Mouse (Mus musculus) myocyte (in vitro differentiated cells): ENCODE data around the gene Tpm4. TPM values are rescaled to one million over a fixed set of nuclear protein-coding genes. Genes with fewer than 3 reads are reported as not detected.
A peak's percentile ranks its signal among the peaks of the same experiment; 100 is the strongest.

Experiments used
- H3K27me3 ChIP-seq: one replicate; pipeline ENCODE4 v1.6.1; 2011; ENCODE audit not compliant: control insufficient read depth, insufficient read depth, insufficient read length
- H3K36me3 ChIP-seq: one replicate; pipeline ENCODE4 v1.6.1; 2011; ENCODE audit not compliant: control insufficient read depth, insufficient read depth
- H3K4me2 ChIP-seq: one replicate; pipeline ENCODE4 v1.6.1; 2011; ENCODE audit warnings: low read depth, control low read depth
- H3K4me3 ChIP-seq: one replicate; pipeline ENCODE4 v1.5.1; 2011; ENCODE audit warnings: mild to moderate bottlenecking, control low read depth, moderate library complexity
- H3K79me2 ChIP-seq: one replicate; pipeline ENCODE4 v1.6.1; 2011; ENCODE audit not compliant: control insufficient read depth, insufficient read depth
- H3ac ChIP-seq: one replicate; pipeline ENCODE4 v1.6.1; 2011; ENCODE audit not compliant: control insufficient read depth, insufficient read length
- CEBPB ChIP-seq: IDR thresholded peaks from 2 replicates; pipeline ENCODE4 v1.6.1; 2011; ENCODE audit warnings: mild to moderate bottlenecking, moderate library complexity; ENCODE audit not compliant: poor library complexity, insufficient read depth, severe bottlenecking
- E2F4 ChIP-seq: IDR thresholded peaks from one replicate; pipeline ENCODE4 v1.6.1; 2011; ENCODE audit warnings: mild to moderate bottlenecking, control low read depth, moderate library complexity; ENCODE audit not compliant: insufficient read depth
- MAX ChIP-seq: IDR thresholded peaks from one replicate; pipeline ENCODE4 v1.6.1; 2011; ENCODE audit warnings: low read depth, mild to moderate bottlenecking, control low read depth
- MYOD1 ChIP-seq, 3 experiments: IDR thresholded peaks; one replicate each; pipeline ENCODE4 v1.6.1; 2011; ENCODE audit warnings: control low read depth in 2 of 3, low read depth in 2 of 3, mild to moderate bottlenecking in 2 of 3, moderate library complexity in 1 of 3; ENCODE audit not compliant: insufficient read length in 2 of 3, control insufficient read depth in 1 of 3
- MYOG ChIP-seq, 3 experiments: IDR thresholded peaks; one replicate each; pipeline ENCODE4 v1.6.1; 2011; ENCODE audit warnings: control low read depth in 2 of 3, low read depth in 2 of 3, mild to moderate bottlenecking in 2 of 3; ENCODE audit not compliant: insufficient read length in 2 of 3, control insufficient read depth in 1 of 3, insufficient read depth in 1 of 3
- POLR2A ChIP-seq: IDR thresholded peaks from one replicate; pipeline ENCODE4 v1.6.1; 2011; ENCODE audit warnings: low read depth, mild to moderate bottlenecking, control low read depth, moderate library complexity; ENCODE audit not compliant: insufficient read length
- POLR2AphosphoS2 ChIP-seq: IDR thresholded peaks from one replicate; pipeline ENCODE4 v1.6.1; 2011; ENCODE audit warnings: low read depth, control low read depth; ENCODE audit not compliant: insufficient read length
- REST ChIP-seq: IDR thresholded peaks from one replicate; pipeline ENCODE4 v1.6.1; 2011; ENCODE audit warnings: mild to moderate bottlenecking, control low read depth, moderate library complexity; ENCODE audit not compliant: insufficient read depth, insufficient read length
- SRF ChIP-seq: IDR thresholded peaks from one replicate; pipeline ENCODE4 v1.6.1; 2011; ENCODE audit warnings: low read depth; ENCODE audit not compliant: control insufficient read depth, insufficient read length
- TCF12 ChIP-seq: IDR thresholded peaks from one replicate; pipeline ENCODE4 v1.6.1; 2011; ENCODE audit warnings: mild to moderate bottlenecking, control low read depth; ENCODE audit not compliant: poor library complexity, insufficient read depth, severe bottlenecking
- TCF3 ChIP-seq: IDR thresholded peaks from one replicate; pipeline ENCODE4 v1.6.1; 2011; ENCODE audit warnings: low read depth, control low read depth; ENCODE audit not compliant: insufficient read length
- USF1 ChIP-seq: IDR thresholded peaks from one replicate; pipeline ENCODE4 v1.6.1; 2011; ENCODE audit warnings: low read depth, mild to moderate bottlenecking, control low read depth, moderate library complexity
- polyA plus RNA-seq: library from polyadenylated mRNA; unstranded; fragments of >200 nt; fragmentation: generic; extraction: Trizol; gene quantifications from one replicate; pipeline ENCODE4 v1.2.1, GENCODE M21; 2012; ENCODE audit warnings: missing spikeins

Gene Tpm4
- polyA plus RNA-seq, 1 experiment: 205 TPM

DNA sequence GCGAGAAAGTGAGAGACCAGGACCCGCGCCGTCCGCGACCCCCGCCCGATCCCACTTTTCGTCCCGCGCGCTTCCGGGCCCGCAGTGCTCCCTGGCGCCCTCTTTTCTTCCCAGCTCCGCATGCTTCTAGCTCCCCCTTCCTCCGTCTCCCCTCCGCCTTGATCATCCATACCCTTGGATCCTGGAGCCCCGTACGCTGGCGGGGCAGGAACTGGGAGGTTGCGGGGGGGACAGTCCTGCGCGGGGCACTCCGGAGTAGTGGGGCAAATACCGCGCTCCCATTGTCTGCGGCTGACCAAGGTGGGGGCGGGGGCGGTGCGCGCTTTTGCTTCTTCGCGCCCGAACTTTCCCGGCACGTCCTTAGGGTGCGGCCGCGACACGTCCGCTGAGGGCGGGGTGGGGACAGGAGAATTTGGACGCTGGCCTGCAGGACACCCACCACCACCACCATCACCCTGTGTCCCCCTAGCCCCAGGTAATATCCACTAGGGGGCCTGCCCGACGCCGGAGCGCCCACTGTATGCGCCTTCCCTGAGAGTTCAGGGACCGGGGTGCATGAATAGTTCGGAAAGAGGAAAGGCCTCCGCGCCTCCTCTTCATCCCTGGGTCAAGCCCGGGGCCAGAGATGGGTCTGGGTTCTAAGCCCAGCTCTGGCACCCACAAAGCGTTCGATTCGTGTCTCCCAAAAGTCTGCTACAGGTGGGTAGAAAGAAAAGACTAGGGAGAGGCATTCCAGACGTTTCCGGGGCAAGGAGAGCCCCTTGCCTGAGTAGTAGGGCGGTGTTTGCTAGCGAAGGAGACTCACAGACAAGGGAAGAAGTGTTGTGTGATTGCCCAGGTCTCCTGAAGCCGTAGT is 899 bp downstream of the Tpm4 start:
- H3K4me2 ChIP-seq: peak overlapping the region; percentile 93
- no peaks in the 10 kb centered on the region for H3K27me3 ChIP-seq
- peak overlapping the region; percentile 90 for H3K4me3 ChIP-seq
- peaks cover 15% of the 10 kb centered on the region for H3K36me3 ChIP-seq
- H3ac ChIP-seq: peak overlapping the region; percentile 80
- TF ChIP-seq CEBPB (no peak), POLR2A (no peak), E2F4 (no peak), MAX (no peak)
- peaks cover 48% of the 10 kb centered on the region for H3K79me2 ChIP-seq

DNA sequence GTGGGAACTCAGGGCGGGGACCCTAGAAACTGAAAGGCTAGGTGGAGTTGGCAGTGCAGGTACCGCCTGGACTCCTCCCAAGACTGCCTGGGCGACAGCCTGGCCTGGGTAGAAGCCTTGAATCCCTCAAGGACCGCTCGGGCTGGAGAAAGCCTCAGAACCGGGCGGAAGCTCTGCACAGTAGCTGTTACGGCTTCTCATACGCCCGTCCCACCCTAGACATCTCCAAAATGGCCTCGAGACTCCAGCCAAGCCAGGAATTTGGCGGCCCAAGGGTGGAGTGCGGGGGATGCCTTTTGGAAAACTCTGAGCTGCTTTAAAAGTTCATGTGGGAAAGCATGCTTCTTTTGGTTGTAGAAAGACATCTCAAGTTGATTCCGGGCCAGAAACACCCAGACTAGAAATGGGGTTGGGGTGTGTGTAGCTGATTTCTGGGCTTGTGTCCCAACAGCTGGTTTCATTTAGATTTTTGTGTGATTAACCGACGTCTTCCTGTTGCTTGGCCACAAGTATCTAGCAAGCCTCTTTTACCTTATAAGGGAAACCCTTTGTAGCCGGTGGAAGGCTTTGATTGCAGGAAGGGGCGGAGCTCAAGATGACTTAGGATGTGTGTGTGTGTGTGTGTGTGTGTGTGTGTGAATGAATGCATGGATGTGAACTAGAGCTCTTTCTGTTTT is 1.7 kb downstream of the Tpm4 start:
- H3K4me2 ChIP-seq: peak overlapping the region; percentile 93
- H3K36me3 ChIP-seq: peaks cover 19% of the 10 kb centered on the region
- no peaks in the 10 kb centered on the region for H3K27me3 ChIP-seq
- H3K4me3 ChIP-seq: peak overlapping the region; percentile 90
- peak overlapping the region; percentile 80 for H3ac ChIP-seq
- H3K79me2 ChIP-seq: peaks cover 55% of the 10 kb centered on the region
- TF ChIP-seq CEBPB: no peak
- TF ChIP-seq MYOG (IDR thresholded peaks at IDR 0.05; ENCODE audit: control insufficient read depth in 1 of 3, insufficient read depth in 1 of 3, insufficient read length in 2 of 3, low read depth in 2 of 3): no peak
- peak; percentile 21 for TF ChIP-seq POLR2AphosphoS2
- TF ChIP-seq TCF3: no peak
- no peak for TF ChIP-seq E2F4
- TF ChIP-seq MYOD1 (IDR thresholded peaks at IDR 0.05; ENCODE audit: control insufficient read depth in 1 of 3, insufficient read length in 2 of 3, low read depth in 2 of 3): peak in 1 of 3 experiments; percentile 24
- no peak for TF ChIP-seq REST
- TF ChIP-seq TCF12: peak; percentile 39
- TF ChIP-seq MAX: no peak
- TF ChIP-seq SRF: peak; percentile 96
- TF ChIP-seq POLR2A: peak; percentile 10
- TF ChIP-seq USF1: no peak

DNA sequence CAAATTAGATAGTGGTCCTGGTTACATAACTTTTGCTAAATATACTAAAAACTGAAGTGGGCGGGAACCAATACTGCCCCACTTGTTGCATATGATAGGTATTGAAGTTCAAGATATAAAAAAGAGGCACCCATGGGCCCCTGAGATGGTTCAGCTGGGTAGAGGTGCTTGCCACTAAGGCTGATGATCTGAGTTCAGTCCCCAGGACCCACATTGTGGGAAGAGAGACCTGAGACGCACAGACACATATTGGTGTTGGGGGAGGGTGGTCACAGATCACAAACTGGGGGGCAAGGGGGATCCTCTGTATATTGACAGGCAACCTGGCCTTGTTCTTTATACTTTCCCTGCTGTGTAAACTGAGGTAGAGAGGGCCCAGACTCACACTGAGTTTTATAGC is 2.7 kb downstream of the Tpm4 start:
- H3K79me2 ChIP-seq: peaks cover 65% of the 10 kb centered on the region
- H3K4me3 ChIP-seq: peak overlapping the region; percentile 90
- no peak overlapping the region for H3ac ChIP-seq
- TF ChIP-seq E2F4 (no peak), MYOG (IDR thresholded peaks at IDR 0.05; ENCODE audit: control insufficient read depth in 1 of 3, insufficient read depth in 1 of 3, insufficient read length in 2 of 3, low read depth in 2 of 3) (no peak), REST (no peak), TCF12 (no peak), CEBPB (no peak), TCF3 (no peak), POLR2A (no peak), USF1 (no peak), POLR2AphosphoS2 (no peak), SRF (no peak), MAX (no peak), MYOD1 (IDR thresholded peaks at IDR 0.05; ENCODE audit: control insufficient read depth in 1 of 3, insufficient read length in 2 of 3, low read depth in 2 of 3) (no peak)
- H3K27me3 ChIP-seq: no peaks in the 10 kb centered on the region
- peak overlapping the region; percentile 93 for H3K4me2 ChIP-seq
- peaks cover 29% of the 10 kb centered on the region for H3K36me3 ChIP-seq

DNA sequence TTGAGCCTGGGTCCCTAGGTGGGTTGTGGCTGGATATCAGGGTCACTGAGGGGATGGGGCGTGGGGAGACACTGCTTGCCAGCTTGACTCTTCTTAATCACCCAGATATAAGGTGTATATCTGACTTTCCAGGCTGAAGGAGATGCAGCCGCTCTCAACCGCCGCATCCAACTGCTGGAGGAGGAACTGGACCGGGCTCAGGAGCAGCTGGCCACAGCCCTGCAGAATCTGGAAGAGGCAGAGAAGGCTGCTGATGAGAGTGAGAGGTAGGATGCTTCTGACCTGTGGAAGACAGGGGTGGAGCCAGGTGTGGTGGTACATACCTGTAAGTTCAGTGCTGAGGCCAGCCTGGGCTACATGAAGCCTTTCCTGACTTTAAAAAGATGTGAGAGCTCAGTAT is 3.7 kb downstream of the Tpm4 start:
- no peak overlapping the region for H3K4me3 ChIP-seq
- no peaks in the 10 kb centered on the region for H3K27me3 ChIP-seq
- H3K4me2 ChIP-seq: no peak overlapping the region
- peaks cover 73% of the 10 kb centered on the region for H3K79me2 ChIP-seq
- H3ac ChIP-seq: no peak overlapping the region
- TF ChIP-seq E2F4: no peak
- no peak for TF ChIP-seq TCF3
- TF ChIP-seq CEBPB: no peak
- TF ChIP-seq TCF12: no peak
- no peak for TF ChIP-seq POLR2A
- TF ChIP-seq MAX: no peak
- no peak for TF ChIP-seq REST
- TF ChIP-seq MYOG (IDR thresholded peaks at IDR 0.05; ENCODE audit: control insufficient read depth in 1 of 3, insufficient read depth in 1 of 3, insufficient read length in 2 of 3, low read depth in 2 of 3): no peak
- TF ChIP-seq POLR2AphosphoS2: no peak
- no peak for TF ChIP-seq MYOD1 (IDR thresholded peaks at IDR 0.05; ENCODE audit: control insufficient read depth in 1 of 3, insufficient read length in 2 of 3, low read depth in 2 of 3)
- H3K36me3 ChIP-seq: peaks cover 36% of the 10 kb centered on the region
